Mouse (Mus musculus) midbrain, embryonic 12.5 days (tissue): ENCODE results near the gene G6pc2. TPM values are rescaled to one million over a fixed set of nuclear protein-coding genes. Genes with fewer than 3 reads are reported as not detected.

Experiments used
- ATAC-seq: fragments of 200-750 bp; cut with Nextera tagmentation; 2 replicates; pipeline ENCODE4 v1.8.0; 2017; ENCODE audit warnings: low read depth, moderate TSS enrichment, moderate library complexity; ENCODE audit not compliant: low FRiP score
- H3K27ac ChIP-seq: fragments of 300-500 bp; sonication (generic); replicated peaks from 2 replicates; pipeline ENCODE4 v1.5.1; 2016; ENCODE audit warnings: mild to moderate bottlenecking
- H3K27me3 ChIP-seq: fragments of 300-500 bp; sonication (generic); 2 replicates; pipeline ENCODE4 v1.6.1; 2016; ENCODE audit warnings: mild to moderate bottlenecking
- H3K36me3 ChIP-seq: fragments of 300-500 bp; sonication (generic); 2 replicates; pipeline ENCODE4 v1.6.1; 2016
- H3K4me1 ChIP-seq: fragments of 300-500 bp; sonication (generic); 2 replicates; pipeline ENCODE4 v1.6.1; 2016
- H3K4me2 ChIP-seq: fragments of 300-500 bp; sonication (generic); replicated peaks from 2 replicates; pipeline ENCODE4 v1.6.1; 2016; ENCODE audit warnings: mild to moderate bottlenecking, moderate library complexity
- H3K4me3 ChIP-seq: fragments of 300-500 bp; sonication (generic); 2 replicates; pipeline ENCODE4 v1.5.1; 2016; ENCODE audit warnings: mild to moderate bottlenecking
- H3K9ac ChIP-seq: fragments of 300-500 bp; sonication (generic); replicated peaks from 2 replicates; pipeline ENCODE4 v1.6.1; 2016; ENCODE audit warnings: mild to moderate bottlenecking, moderate library complexity
- H3K9me3 ChIP-seq: fragments of 300-500 bp; sonication (generic); 2 replicates; pipeline ENCODE4 v1.6.1; 2016; ENCODE audit warnings: mild to moderate bottlenecking
- WGBS: fragments of 180-500 bp; shearing (Covaris S2); methylation state at CpG from one replicate; pipeline ENCODE4 v1.1.7; 2016; 5-methylcytosine and 5-hydroxymethylcytosine counted together
- polyA plus RNA-seq: library from polyadenylated mRNA; unstranded; fragments of >200 nt; fragmentation: Nextera tagmentation; extraction: Ambion mirVana; gene quantifications from 2 replicates; pipeline ENCODE4 v1.2.1, GENCODE M21; 2016

G6pc2 gene
- polyA plus RNA-seq, 1 experiment from 2014 or later, result 0.24 TPM

GRCm38 (mm10) chr2:69209684-69210083, 1.2 kb upstream of the G6pc2 start:
- no peaks in the 10 kb centered on the region for H3K27me3 ChIP-seq
- no peak overlapping the region for H3K9ac ChIP-seq
- no peak overlapping the region for H3K27ac ChIP-seq
- H3K9me3 ChIP-seq, result no peaks in the 10 kb centered on the region
- 95% methylated on average over 3 of the region's 3 CpGs for WGBS
- H3K4me2 ChIP-seq, result no peak overlapping the region
- H3K36me3 ChIP-seq, result no peaks in the 10 kb centered on the region
- no peak overlapping the region for H3K4me3 ChIP-seq
- H3K4me1 ChIP-seq, result peaks cover 9% of the 10 kb centered on the region
- ATAC-seq, result no peak

GRCm38 (mm10) chr2:69212652-69213051, 1.8 kb downstream of the G6pc2 start:
- WGBS, result 71% methylated on average over 10 of the region's 10 CpGs
- no peak overlapping the region for H3K4me2 ChIP-seq
- ATAC-seq, result no peak
- no peaks in the 10 kb centered on the region for H3K36me3 ChIP-seq
- no peak overlapping the region for H3K27ac ChIP-seq
- H3K4me1 ChIP-seq, result no peaks in the 10 kb centered on the region
- H3K9ac ChIP-seq, result no peak overlapping the region
- no peak overlapping the region for H3K4me3 ChIP-seq
- H3K27me3 ChIP-seq, result no peaks in the 10 kb centered on the region
- H3K9me3 ChIP-seq, result no peaks in the 10 kb centered on the region

- no peak overlapping the region for H3K4me3 ChIP-seq
- no peak overlapping the region for H3K4me2 ChIP-seq
- no peak for ATAC-seq
- H3K9me3 ChIP-seq, result no peaks in the 10 kb centered on the region
- H3K36me3 ChIP-seq, result no peaks in the 10 kb centered on the region
- no peaks in the 10 kb centered on the region for H3K27me3 ChIP-seq
- H3K27ac ChIP-seq, result no peak overlapping the region
- 88% methylated on average over 7 of the region's 7 CpGs for WGBS
- no peaks in the 10 kb centered on the region for H3K4me1 ChIP-seq
- H3K9ac ChIP-seq, result no peak overlapping the region
Measured at GRCm38 (mm10) chr2:69215242-69215641, 4.4 kb downstream of the G6pc2 start.

GRCm38 (mm10) chr2:69221868-69222416, 11.1 kb downstream of the G6pc2 start:
- ATAC-seq, result no peak

GRCm38 (mm10) chr2:69222815-69223214, 11.9 kb downstream of the G6pc2 start:
- Histone ChIP-seq H3K27ac (no peak overlapping the region), H3K9me3 (no peaks in the 10 kb centered on the region), H3K4me1 (no peaks in the 10 kb centered on the region), H3K4me2 (no peak overlapping the region), H3K9ac (no peak overlapping the region), H3K27me3 (no peaks in the 10 kb centered on the region), H3K4me3 (no peak overlapping the region), H3K36me3 (no peaks in the 10 kb centered on the region)
- 79% methylated on average over 10 of the region's 10 CpGs for WGBS
- no peak for ATAC-seq

More at GRCm38 (mm10) chr2:69221868-69222416, 11.1 kb downstream of the G6pc2 start:
- WGBS, result 28% methylated on average over 5 of the region's 5 CpGs
- Histone ChIP-seq H3K4me3 (no peak overlapping the region), H3K4me2 (no peak overlapping the region), H3K36me3 (no peaks in the 10 kb centered on the region), H3K9me3 (no peaks in the 10 kb centered on the region), H3K27ac (no peak overlapping the region), H3K9ac (no peak overlapping the region), H3K4me1 (no peaks in the 10 kb centered on the region), H3K27me3 (no peaks in the 10 kb centered on the region)

GRCm38 (mm10) chr2:69224724-69225123, 13.9 kb downstream of the G6pc2 start:
- no peak for ATAC-seq
- H3K4me1 ChIP-seq, result no peaks in the 10 kb centered on the region
- 74% methylated on average over 2 of the region's 2 CpGs for WGBS

GRCm38 (mm10) chr2:69226876-69227275, 16.0 kb downstream of the G6pc2 start:
- 88% methylated on average over 9 of the region's 9 CpGs for WGBS
- Histone ChIP-seq H3K4me1 (no peaks in the 10 kb centered on the region), H3K27me3 (no peaks in the 10 kb centered on the region), H3K27ac (no peak overlapping the region), H3K4me3 (no peak overlapping the region), H3K9me3 (no peaks in the 10 kb centered on the region), H3K9ac (no peak overlapping the region), H3K36me3 (no peaks in the 10 kb centered on the region), H3K4me2 (no peak overlapping the region)
- no peak for ATAC-seq

More at GRCm38 (mm10) chr2:69224724-69225123, 13.9 kb downstream of the G6pc2 start:
- Histone ChIP-seq H3K9ac (no peak overlapping the region), H3K27me3 (no peaks in the 10 kb centered on the region), H3K9me3 (no peaks in the 10 kb centered on the region), H3K36me3 (no peaks in the 10 kb centered on the region), H3K4me3 (no peak overlapping the region), H3K27ac (no peak overlapping the region), H3K4me2 (no peak overlapping the region)

- Histone ChIP-seq H3K9ac (no peak overlapping the region), H3K27ac (no peak overlapping the region), H3K36me3 (no peaks in the 10 kb centered on the region), H3K9me3 (no peaks in the 10 kb centered on the region), H3K27me3 (no peaks in the 10 kb centered on the region), H3K4me3 (no peak overlapping the region), H3K4me1 (no peaks in the 10 kb centered on the region), H3K4me2 (no peak overlapping the region)
- ATAC-seq, result no peak
- 80% methylated on average over 6 of the region's 6 CpGs for WGBS
Measured at GRCm38 (mm10) chr2:69228635-69229034, 17.8 kb downstream of the G6pc2 start.

- Histone ChIP-seq H3K9me3 (no peaks in the 10 kb centered on the region), H3K27me3 (no peaks in the 10 kb centered on the region), H3K4me3 (no peak overlapping the region), H3K4me2 (no peak overlapping the region), H3K4me1 (no peaks in the 10 kb centered on the region), H3K36me3 (no peaks in the 10 kb centered on the region), H3K27ac (no peak overlapping the region), H3K9ac (no peak overlapping the region)
- no peak for ATAC-seq
- 91% methylated on average over 2 of the region's 2 CpGs for WGBS
Measured at GRCm38 (mm10) chr2:69230137-69230536, 19.3 kb downstream of the G6pc2 start.

GRCm38 (mm10) chr2:69232101-69232500, 21.2 kb downstream of the G6pc2 start:
- Histone ChIP-seq H3K4me2 (no peak overlapping the region), H3K9me3 (no peaks in the 10 kb centered on the region), H3K9ac (no peak overlapping the region), H3K4me1 (no peaks in the 10 kb centered on the region), H3K4me3 (no peak overlapping the region), H3K36me3 (no peaks in the 10 kb centered on the region), H3K27me3 (no peaks in the 10 kb centered on the region), H3K27ac (no peak overlapping the region)
- no peak for ATAC-seq

GRCm38 (mm10) chr2:69234976-69235678, 24.3 kb downstream of the G6pc2 start:
- 69% methylated on average over 5 of the region's 5 CpGs for WGBS
- Histone ChIP-seq H3K36me3 (no peaks in the 10 kb centered on the region), H3K27me3 (no peaks in the 10 kb centered on the region), H3K4me3 (no peak overlapping the region), H3K9me3 (no peaks in the 10 kb centered on the region), H3K4me1 (no peaks in the 10 kb centered on the region), H3K4me2 (no peak overlapping the region), H3K27ac (no peak overlapping the region), H3K9ac (no peak overlapping the region)
- ATAC-seq, result 0 out of 2 replicates have a peak, but pooled peaks have one; percentile 65

- Histone ChIP-seq H3K9me3 (no peaks in the 10 kb centered on the region), H3K4me1 (no peaks in the 10 kb centered on the region), H3K27ac (no peak overlapping the region), H3K9ac (no peak overlapping the region), H3K36me3 (no peaks in the 10 kb centered on the region), H3K27me3 (no peaks in the 10 kb centered on the region), H3K4me3 (no peak overlapping the region), H3K4me2 (no peak overlapping the region)
- WGBS, result 92% methylated on average over 9 of the region's 9 CpGs
- no peak for ATAC-seq
Measured at GRCm38 (mm10) chr2:69239315-69239714, 28.4 kb downstream of the G6pc2 start.

- Histone ChIP-seq H3K27ac (no peak overlapping the region), H3K27me3 (no peaks in the 10 kb centered on the region), H3K36me3 (no peaks in the 10 kb centered on the region), H3K9me3 (no peaks in the 10 kb centered on the region), H3K9ac (no peak overlapping the region), H3K4me3 (no peak overlapping the region), H3K4me1 (no peaks in the 10 kb centered on the region), H3K4me2 (no peak overlapping the region)
- no peak for ATAC-seq
- WGBS, result 11% methylated on average over 2 of the region's 2 CpGs
Measured at GRCm38 (mm10) chr2:69244924-69245323, 34.1 kb downstream of the G6pc2 start.
